Mouse (Mus musculus): ENCODE data around the gene Nbeal2. TPM values are rescaled to one million over a fixed set of nuclear protein-coding genes. Genes with fewer than 3 reads are reported as not detected.

Nbeal2 gene
- total and polyA plus RNA-seq, 3 experiments, result 3.2 to 19.7 (median 8.4) TPM

DNA sequence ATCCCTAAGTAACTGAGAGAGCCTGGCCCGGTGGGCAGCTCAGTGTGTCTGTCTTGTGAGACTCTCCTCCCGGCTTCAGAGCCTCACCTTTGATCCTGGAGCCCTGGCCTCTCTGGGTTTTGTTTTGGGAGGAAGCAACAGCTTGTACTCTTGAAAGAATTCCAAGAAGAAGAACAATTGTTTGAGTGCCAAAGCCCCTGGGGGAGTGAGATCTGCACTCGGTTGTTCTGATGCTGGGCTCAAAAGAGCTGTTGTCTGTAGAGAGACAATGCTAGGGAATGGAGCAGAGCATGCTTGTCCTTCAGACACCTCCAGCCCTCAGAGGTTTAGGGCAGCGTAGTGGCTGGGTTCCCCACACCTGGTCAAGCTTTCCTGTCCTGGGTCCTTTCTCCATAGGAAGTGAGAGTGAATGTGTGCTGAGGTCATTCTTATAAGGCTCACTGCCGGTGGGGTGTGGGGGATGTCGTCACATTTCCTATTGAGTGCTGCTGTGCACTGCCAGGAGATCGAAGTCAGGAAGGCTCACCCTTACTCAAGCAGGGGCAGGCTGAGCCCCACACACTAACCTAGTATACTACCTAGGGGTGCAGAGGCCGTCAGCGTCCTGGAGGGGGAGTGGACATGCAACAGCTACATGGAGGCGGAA is 19.3 kb upstream of the Nbeal2 start:
- no peak overlapping the region for H3K27ac ChIP-seq (ENCODE audit: insufficient read depth, low read depth)
- H3K27me3 ChIP-seq (replicated peaks), result no peaks in the 10 kb centered on the region
- no peak overlapping the region for H3K9ac ChIP-seq (ENCODE audit: insufficient read depth, low read depth)
- TF ChIP-seq MYC (IDR thresholded peaks at IDR 0.05; ENCODE audit: low read depth, low read length), result no peak
- no peak for TF ChIP-seq SIN3A (IDR thresholded peaks at IDR 0.05; ENCODE audit: low read length)
- TF ChIP-seq ETS1 (conservative IDR thresholded peaks at IDR 0.05; ENCODE audit: low read depth, low read length), result no peak
- no peak for TF ChIP-seq RAD21 (IDR thresholded peaks at IDR 0.05; ENCODE audit: low read depth, low read length)
- TF ChIP-seq TCF12 (IDR thresholded peaks at IDR 0.05; ENCODE audit: low read depth, low read length), result no peak
- TF ChIP-seq HCFC1 (IDR thresholded peaks at IDR 0.05; ENCODE audit: low read depth, low read length), result no peak
- no peak for TF ChIP-seq BHLHE40 (IDR thresholded peaks at IDR 0.05; ENCODE audit: low read depth, low read length)
- TF ChIP-seq USF1 (IDR thresholded peaks at IDR 0.05; ENCODE audit: low read depth, low read length), result no peak
- DNase-seq (ENCODE audit: extremely low read depth), result no peak
- no peaks in the 10 kb centered on the region for H3K9me3 ChIP-seq (replicated peaks; ENCODE audit: low read length)
- in situ Hi-C loops (cut with MboI; ENCODE audit: low pct_ligation_motif_present, low pct_unique_long_range_greater_than_20kb, low sequenced_read_pairs) (no loop called here), dilution Hi-C loops (cut with MboI; ENCODE audit: extremely low pct_ligation_motif_present, extremely low pct_unique_long_range_greater_than_20kb, low sequenced_read_pairs) (no loop called here)
- peaks cover 9 to 52% of the 10 kb centered on the region in 2 experiments for H3K36me3 ChIP-seq (replicated peaks in 1 of 2; ENCODE audit: control insufficient read depth in 1 of 2, insufficient read depth in 1 of 2, low read length in 1 of 2)
- no peak overlapping the region for H3K4me2 ChIP-seq (ENCODE audit: insufficient read depth, low read depth, poor library complexity, severe bottlenecking)
- peaks cover 19 to 73% of the 10 kb centered on the region in 2 experiments for H3K4me1 ChIP-seq (ENCODE audit: control insufficient read depth in 1 of 2, insufficient read depth in 2 of 2)
- no peak overlapping the region for H3K4me3 ChIP-seq (replicated peaks in 1 of 3; ENCODE audit: low read depth in 2 of 3, low read length in 2 of 3, poor library complexity in 1 of 3)
- peaks cover 2% of the 10 kb centered on the region; the same call in 1 of the 2 replicates for H3K79me2 ChIP-seq (replicated peaks; ENCODE audit: control insufficient read depth, extremely low read depth, insufficient read depth, poor library complexity, severe bottlenecking)

DNA sequence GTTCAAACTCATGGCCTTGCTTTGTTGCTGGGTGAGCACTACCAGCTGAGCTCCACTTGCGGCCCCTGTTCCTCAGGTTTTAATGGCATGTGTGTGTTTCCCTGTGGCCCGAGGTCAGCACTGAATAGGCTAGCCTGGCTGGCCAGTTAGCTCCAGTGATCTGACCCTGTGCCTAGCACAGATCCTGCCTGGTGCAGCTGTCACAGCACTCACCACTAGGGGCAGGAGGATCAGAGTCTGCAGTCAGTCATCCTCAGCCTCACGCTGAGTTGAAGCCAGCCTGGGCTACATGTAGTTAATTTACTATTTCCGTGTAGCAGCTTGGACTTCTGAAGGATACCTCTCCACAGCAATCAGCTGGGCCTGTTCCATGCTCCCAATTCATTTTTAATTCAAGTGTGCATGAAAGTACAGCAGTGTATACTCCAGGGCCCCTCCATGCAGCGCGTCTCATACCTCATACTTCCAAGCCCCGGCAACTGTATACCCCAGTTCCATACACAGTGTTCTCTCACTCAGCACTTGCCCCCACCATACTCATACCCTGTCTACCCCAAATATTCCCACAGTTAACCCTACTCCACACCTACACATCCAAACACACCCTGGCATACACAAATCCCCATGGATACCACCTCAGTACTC is 18.6 kb upstream of the Nbeal2 start:
- dilution Hi-C loops (cut with MboI; ENCODE audit: extremely low pct_ligation_motif_present, extremely low pct_unique_long_range_greater_than_20kb, low sequenced_read_pairs) (no loop called here), in situ Hi-C loops (cut with MboI; ENCODE audit: low pct_ligation_motif_present, low pct_unique_long_range_greater_than_20kb, low sequenced_read_pairs) (no loop called here)
- Histone ChIP-seq H3K4me2 (ENCODE audit: insufficient read depth, low read depth, poor library complexity, severe bottlenecking) (no peak overlapping the region), H3K79me2 (replicated peaks; ENCODE audit: control insufficient read depth, extremely low read depth, insufficient read depth, poor library complexity, severe bottlenecking) (peaks cover 2% of the 10 kb centered on the region; the same call in 1 of the 2 replicates), H3K36me3 (replicated peaks in 1 of 2; ENCODE audit: control insufficient read depth in 1 of 2, insufficient read depth in 1 of 2, low read length in 1 of 2) (peaks cover 9 to 53% of the 10 kb centered on the region in 2 experiments), H3K9me3 (replicated peaks; ENCODE audit: low read length) (no peaks in the 10 kb centered on the region), H3K27ac (ENCODE audit: insufficient read depth, low read depth) (no peak overlapping the region), H3K4me3 (replicated peaks in 1 of 3; ENCODE audit: low read depth in 2 of 3, low read length in 2 of 3, poor library complexity in 1 of 3) (no peak overlapping the region), H3K9ac (ENCODE audit: insufficient read depth, low read depth) (no peak overlapping the region), H3K27me3 (replicated peaks) (no peaks in the 10 kb centered on the region), H3K4me1 (ENCODE audit: control insufficient read depth in 1 of 2, insufficient read depth in 2 of 2) (peaks cover 22 to 72% of the 10 kb centered on the region in 2 experiments)
- TF ChIP-seq E2F4 (IDR thresholded peaks at IDR 0.05; ENCODE audit: insufficient replicate concordance, low read depth, low read length), result no peak
- peak; percentile 64 to 79 for TF ChIP-seq CTCF (conservative IDR thresholded peaks at IDR 0.05 in 1 of 2, IDR thresholded peaks at IDR 0.05 in 1 of 2; ENCODE audit: low read depth in 2 of 2, low read length in 2 of 2)
- no peak for TF ChIP-seq NELFE (IDR thresholded peaks at IDR 0.05; ENCODE audit: low read depth, low read length)
- TF ChIP-seq RAD21 (IDR thresholded peaks at IDR 0.05; ENCODE audit: low read depth, low read length), result peak; percentile 35
- no peak for TF ChIP-seq NRF1 (IDR thresholded peaks at IDR 0.05; ENCODE audit: low read depth, low read length)
- TF ChIP-seq ZKSCAN1 (IDR thresholded peaks at IDR 0.05; ENCODE audit: borderline replicate concordance, low read depth, low read length), result no peak
- no peak for TF ChIP-seq ETS1 (conservative IDR thresholded peaks at IDR 0.05; ENCODE audit: low read depth, low read length)
- TF ChIP-seq SMC3 (IDR thresholded peaks at IDR 0.05; ENCODE audit: low read depth, low read length), result peak; percentile 37
- no peak for TF ChIP-seq JUND (conservative IDR thresholded peaks at IDR 0.05; ENCODE audit: low read depth, low read length)
- TF ChIP-seq CHD1 (IDR thresholded peaks at IDR 0.05; ENCODE audit: low read depth, low read length), result no peak
- no peak for TF ChIP-seq PAX5 (IDR thresholded peaks at IDR 0.05; ENCODE audit: low read length)
- no peak for DNase-seq (ENCODE audit: extremely low read depth)
